Mouse (Mus musculus): Measurements from ENCODE around the gene Bmper.

Gene Bmper

DNA sequence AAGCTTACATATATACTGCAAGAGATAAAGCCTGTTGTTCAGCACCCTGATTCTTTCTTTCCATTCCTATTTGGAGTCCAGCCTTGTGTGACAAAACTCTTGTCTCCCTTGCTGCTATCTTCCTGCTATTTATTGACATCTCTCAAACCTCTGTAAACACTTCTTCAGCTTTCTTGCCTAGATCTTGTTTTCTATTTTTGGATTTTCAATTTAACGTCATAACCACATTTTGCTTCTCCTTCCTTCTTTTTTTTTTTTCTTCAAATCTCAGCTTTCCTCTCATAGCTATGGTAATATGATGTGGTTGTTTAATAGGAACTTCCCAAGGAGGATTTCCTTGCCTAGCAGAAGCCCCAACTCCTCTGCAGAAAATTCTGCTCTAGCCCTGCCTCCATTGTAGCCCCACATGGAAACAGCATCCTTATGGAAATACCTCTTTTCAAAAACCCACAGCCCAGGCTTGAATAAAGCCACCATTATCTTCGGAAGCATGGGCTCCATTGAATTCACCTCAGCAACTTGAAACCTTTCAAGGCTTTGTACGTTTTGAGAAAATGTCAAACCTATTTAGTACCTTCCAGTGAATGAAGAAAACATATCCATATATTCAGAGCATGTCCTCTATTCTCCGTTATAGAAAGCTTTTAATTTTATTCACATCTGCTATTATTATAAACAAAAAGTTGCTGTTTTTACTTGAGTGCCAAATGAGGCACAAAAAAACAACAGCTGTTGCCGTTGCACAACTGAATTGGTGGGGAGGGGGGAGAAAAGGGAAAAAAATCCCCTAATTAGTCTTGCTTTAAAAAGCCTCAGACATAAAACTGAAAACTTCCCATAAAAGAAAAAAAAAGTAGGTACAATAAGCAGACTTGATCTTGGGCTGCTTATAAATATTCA is 155.2 kb downstream of the Bmper start:
- DNase-seq, result no peak

DNA sequence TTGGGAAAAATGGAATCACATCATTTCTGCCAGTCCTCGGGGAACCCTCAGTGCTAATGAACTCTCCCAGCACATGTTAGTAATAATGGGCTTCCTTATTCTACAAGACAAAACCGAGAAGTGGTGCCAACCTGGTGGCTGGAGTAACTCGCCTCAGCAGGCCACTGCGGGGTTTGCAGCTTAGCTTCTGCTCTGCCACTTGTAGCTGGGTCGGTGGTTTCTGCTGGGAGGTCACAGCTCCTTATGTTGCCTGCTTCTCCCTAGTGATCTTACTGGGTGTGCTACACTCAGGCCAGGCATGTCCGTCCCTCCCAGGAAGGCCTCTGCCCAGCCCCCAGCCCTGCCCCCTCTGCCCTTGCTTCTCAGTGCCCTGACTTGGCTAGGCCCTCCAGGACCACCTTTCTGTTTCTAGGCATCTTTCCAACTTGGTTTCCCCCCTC is 155.9 kb downstream of the Bmper start:
- peak; percentile 93 for DNase-seq

GRCm38 (mm10) chr9:23380171-23380835 is 157.4 kb downstream of the Bmper start:
- peak; percentile 62 for DNase-seq

DNA sequence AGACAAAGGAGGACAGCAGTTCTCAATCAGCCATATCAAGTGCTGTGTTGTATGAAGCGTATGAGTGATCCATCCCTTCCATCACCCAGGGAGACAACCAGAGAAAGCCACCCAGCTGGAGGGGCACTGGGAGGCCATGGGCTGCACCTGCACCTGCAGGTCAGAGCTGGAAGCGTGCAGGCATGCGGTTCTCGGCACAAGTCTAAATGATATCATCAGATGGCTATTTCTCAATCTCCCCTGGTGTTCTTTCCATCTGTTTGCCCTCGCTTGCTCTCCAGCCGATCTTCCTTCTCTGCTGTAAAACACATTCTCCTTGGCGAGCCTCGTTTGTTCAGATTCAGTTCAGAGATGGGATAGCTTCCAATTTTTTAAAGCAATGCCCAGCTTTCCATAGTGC is 160.4 kb downstream of the Bmper start:
- peak; percentile 87 for DNase-seq

DNA sequence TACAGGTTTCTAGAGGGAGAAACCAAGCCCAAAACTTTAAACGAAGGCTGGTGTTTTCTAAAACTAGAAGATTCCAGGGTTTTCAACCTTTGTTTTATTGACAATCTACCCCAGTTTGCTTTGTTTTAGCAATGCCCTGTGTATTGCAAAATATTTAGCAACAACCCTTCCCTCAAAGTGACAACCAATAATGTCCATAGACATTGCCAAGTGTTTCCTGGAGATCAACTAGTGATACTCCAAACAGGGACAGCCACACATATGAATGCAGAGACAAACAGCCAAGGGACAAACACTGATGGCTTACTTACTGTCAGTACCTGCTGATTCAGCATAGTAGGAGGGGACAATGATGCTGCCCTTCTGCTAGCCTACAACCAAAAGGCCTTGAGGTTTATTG is 161.0 kb downstream of the Bmper start:
- DNase-seq, result no peak

DNA sequence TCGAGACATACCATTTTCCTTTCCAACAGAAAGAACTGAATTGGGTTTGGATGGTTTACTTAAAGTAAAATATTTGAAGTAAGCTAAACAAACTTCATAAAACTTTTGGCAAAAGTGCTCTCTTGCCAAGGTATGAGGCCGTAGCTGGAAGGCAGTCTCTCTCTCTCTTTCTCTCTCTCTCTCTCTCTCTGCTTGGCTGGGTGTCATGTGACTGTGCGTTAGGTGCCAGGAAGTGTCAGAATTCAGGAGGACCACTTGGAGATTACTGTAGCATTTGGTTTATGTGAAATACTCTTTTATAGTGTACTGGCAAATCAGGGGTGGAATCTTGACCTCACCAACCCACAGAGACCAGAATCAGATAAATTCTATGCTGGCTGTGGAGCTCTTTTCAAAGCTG is 162.0 kb downstream of the Bmper start:
- no peak for DNase-seq

GRCm38 (mm10) chr9:23386201-23386600 is 163.3 kb downstream of the Bmper start:
- no peak for DNase-seq

DNA sequence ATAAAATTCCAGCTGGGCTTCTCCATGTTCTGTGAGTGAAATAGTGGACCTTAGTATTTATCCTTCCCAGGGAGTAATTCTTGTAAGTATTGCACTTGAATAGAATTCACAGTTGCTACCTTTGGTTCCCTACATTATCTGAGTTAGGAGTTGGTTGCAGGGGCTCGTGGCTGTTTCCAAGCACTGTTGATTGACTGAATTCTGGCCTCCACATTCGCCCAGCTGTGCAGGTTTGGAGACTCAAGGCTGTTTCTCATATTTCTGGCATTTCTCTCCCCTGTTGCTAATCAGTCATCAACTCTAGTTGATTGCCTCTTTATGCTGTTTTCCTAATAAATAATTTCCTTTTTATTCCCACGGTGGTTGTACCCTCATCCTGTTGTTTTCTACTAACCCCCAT is 167.2 kb downstream of the Bmper start:
- DNase-seq, result peak; percentile 91

DNA sequence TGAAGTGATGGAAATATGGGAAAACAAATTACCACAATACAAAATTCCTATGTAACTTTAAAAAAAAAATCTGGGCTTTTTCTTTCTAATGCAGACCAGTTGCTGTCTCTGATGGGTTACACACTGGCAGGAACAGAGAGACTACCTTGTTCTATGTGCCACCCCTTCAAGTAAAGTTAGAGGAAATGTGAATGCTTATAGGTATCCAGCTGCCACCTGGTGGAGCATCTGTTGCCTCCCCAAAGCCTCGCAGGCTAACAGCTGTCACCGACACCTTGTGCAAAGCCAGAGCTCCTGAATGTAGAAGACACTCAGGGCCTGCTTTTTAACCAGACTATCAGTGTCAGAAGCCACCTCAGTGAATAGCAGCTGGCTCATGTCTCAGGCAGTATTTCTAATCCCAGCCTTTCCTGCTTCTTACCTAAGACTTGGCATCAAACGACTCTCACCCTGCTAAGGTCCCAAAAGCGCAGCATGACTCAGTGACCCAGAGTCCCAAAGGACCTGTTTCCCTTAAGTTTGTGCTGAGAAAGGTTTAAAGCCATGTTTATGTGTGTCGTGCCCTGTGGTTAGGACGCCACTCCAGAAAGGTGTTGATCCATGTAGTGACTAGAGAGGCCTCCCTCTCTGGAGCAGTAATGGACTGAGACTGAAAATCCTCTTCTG is 171.9 kb downstream of the Bmper start:
- DNase-seq, result peak; percentile 92

GRCm38 (mm10) chr9:23396186-23396585 is 173.3 kb downstream of the Bmper start:
- DNase-seq, result peak; percentile 98

DNA sequence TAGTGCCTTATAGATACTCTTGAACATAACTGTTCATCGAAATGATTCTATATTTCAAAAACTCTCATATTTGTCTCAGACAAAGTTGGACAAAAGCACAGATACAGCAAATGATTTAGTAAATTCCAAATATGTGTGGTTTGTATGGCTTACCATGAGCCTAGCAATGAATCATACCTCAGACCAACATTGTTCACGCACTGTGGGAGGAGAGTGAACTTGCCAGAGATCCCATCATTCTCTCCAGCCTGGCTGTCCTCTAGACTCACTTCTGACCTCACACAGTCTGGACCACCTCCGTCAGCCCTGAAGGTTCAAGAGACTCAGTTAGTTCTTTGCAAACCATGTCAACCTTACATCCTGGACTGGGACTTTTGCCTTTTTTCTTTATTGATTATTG is 175.0 kb downstream of the Bmper start:
- no peak for DNase-seq

DNA sequence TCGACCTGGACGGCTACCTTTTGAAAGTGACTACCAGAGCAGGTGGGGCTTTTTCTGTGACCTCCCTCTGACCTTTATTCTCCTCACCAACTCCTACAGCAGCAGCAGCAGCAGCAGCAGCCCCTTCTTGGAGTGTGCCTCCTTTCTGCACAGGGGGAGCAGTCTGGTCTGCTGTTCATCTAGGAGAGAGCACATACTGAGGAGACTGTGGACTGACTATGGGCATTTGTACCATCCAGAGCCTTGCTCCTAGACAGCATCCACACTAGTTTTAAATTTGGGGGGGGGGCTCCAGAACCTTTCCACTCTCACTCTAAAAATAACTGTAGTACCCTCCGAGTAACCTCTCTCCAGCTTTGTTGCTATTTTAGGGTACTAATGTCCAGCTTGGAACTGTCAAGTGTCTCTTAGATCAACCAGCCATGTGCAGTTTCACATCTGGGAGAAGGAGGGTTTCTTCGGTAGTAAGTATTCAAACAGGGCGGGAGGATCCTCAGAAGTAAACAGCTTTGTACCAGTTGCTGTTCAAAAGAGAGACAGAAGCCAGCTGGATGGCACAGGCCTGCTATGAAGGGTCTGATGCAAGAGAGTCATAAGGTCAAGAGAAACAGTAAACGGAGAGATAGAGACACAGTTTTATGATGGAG is 176.9 kb downstream of the Bmper start:
- peak; percentile 87 for DNase-seq

GRCm38 (mm10) chr9:23407416-23407815 is 184.5 kb downstream of the Bmper start:
- DNase-seq, result no peak

DNA sequence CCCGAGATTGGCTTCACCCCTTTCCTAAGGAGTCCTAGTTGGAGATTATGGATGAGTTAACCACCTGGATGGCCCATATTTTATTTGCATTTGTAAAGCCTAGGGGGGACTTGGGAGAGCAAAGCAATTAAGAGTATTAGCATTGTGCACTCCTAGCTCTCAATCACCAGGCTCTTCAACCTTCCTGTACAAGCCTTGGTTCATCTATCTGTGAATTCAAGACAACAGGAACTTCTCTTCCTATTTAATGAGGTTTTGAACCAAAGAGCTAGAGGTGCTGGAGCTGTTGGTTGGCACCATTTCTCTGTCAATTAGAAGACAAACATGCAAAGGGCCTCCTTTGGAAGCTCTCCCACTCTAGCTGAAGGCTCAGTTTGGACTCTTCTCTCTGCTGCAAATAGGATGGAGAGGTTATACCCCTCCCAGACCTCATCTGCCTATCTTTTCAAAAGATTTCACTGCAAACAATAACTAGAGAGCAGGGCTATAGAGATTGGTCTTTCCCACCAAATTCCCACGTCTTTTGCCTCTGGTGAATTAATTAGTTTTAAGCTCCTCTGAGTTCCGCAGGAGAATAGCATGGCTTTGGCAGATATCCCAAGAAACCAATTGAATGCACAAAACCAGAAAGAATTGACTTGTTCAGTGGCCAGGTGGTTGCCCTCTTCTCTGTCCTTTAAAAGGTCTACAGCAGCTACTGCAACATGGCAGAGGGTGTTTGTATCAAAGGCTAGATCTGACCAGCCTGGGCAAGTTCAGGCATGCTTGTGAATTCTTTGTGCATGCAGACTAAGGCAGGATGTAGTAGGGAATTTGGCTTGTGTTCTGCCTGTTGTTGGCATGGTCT is 185.3 kb downstream of the Bmper start:
- peak; percentile 83 for DNase-seq

GRCm38 (mm10) chr9:23410567-23410966 is 187.7 kb downstream of the Bmper start:
- DNase-seq, result peak; percentile 84

DNA sequence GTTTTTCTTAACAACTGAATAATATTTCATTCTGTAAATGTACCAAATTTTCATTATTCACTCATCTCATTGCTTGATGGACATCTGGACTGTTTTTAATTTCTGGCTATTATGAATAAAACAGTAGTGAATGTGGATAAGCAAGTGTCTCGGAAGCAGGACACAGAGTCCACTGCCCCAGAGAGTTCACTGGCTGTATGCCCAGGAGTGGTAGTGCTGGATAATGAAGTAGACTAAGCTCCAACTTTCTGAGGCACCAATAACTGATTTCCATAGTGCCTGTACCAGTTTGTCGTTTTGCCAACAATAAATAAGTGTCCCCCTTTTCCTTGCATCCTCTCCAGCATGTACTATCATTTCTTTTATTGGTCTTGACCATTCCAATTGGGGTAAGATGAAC is 190.1 kb downstream of the Bmper start:
- DNase-seq, result peak; percentile 91

- no peak for DNase-seq
Observed at GRCm38 (mm10) chr9:23419107-23419506, 196.2 kb downstream of the Bmper start.

- no peak for DNase-seq
Observed at GRCm38 (mm10) chr9:23423748-23424147, 200.9 kb downstream of the Bmper start.

GRCm38 (mm10) chr9:23432631-23433030 is 209.8 kb downstream of the Bmper start:
- DNase-seq, result peak; percentile 82

GRCm38 (mm10) chr9:23433238-23433637 is 210.4 kb downstream of the Bmper start:
- DNase-seq, result peak; percentile 79

DNA sequence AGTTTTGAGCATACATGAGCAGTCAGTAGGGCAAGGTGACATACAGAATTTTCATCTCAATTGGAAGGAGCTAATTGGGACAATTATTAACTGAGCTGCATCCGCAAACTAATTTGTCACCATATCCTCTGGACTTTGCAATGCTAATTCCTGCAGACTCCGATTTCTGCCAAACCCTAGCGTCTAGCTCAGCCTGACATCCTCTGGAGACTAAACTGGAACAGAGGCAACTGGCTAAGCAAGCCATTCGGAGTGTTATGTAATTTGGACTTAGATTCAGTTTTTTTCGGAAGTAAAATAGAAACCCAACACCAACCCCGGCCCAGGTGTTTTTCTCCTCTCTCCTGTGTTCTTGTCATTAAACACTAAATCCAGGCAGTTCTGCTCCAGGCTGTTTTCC is 213.9 kb downstream of the Bmper start:
- peak; percentile 96 for DNase-seq

DNA sequence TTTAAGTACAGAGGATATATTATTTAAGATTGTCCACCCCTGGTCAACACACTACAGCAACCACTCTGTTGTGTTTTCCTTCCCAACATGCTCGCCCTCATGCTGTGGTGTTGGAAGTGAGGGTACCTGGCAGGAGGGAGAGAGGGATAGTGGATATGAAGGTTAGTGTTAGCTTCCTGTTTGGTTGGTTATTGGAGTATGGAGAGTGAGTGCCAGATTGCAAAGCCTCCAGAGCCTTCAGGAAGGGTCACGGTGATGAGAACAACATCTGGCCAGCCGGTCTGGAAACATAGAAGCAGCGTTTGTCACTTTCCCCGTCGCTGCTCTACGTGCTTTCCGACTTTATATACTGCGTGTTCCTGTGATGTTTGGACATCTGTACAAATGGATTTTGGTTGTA is 215.8 kb downstream of the Bmper start:
- peak; percentile 90 for DNase-seq

Measured in heart, adult 11 months (tissue).